Mouse (Mus musculus): ENCODE results near the gene Gm48552. TPM values are rescaled to one million over a fixed set of nuclear protein-coding genes. Genes with fewer than 3 reads are reported as not detected.
A peak's percentile ranks its signal among the peaks of the same experiment; 100 is the strongest.

Gene Gm48552
- polyA plus RNA-seq, 1 experiment from 2014 or later = 3.3 TPM

- Histone ChIP-seq H3K9me3 (no peaks in the 10 kb centered on the region), H3K27ac (no peak overlapping the region), H3K4me3 (no peak overlapping the region), H3K4me2 (no peak overlapping the region), H3K36me3 (replicated peaks) (no peaks in the 10 kb centered on the region), H3K27me3 (replicated peaks) (no peaks in the 10 kb centered on the region; the same call in 1 of the 2 replicates), H3K4me1 (peaks cover 39% of the 10 kb centered on the region), H3K9ac (no peak overlapping the region)
- WGBS = 87% methylated on average over 40 of the region's 40 CpGs
- no peak for ATAC-seq (replicated peaks)
These were observed 31.5 kb downstream of the Gm48552 start for GRCm38 (mm10) chr10:81420191-81420767.

GRCm38 (mm10) chr10:81421041-81421796 is 32.4 kb downstream of the Gm48552 start:
- no peak for ATAC-seq (replicated peaks)
- Histone ChIP-seq H3K27me3 (replicated peaks) (no peaks in the 10 kb centered on the region; the same call in none of the 2 replicates), H3K4me1 (peaks cover 48% of the 10 kb centered on the region), H3K4me2 (no peak overlapping the region), H3K4me3 (no peak overlapping the region), H3K36me3 (replicated peaks) (no peaks in the 10 kb centered on the region), H3K27ac (no peak overlapping the region), H3K9ac (no peak overlapping the region), H3K9me3 (no peaks in the 10 kb centered on the region)
- WGBS = 78% methylated on average over 4 of the region's 4 CpGs

GRCm38 (mm10) chr10:81421797-81422100 is 32.9 kb downstream of the Gm48552 start:
- Histone ChIP-seq H3K27me3 (replicated peaks) (no peaks in the 10 kb centered on the region; the same call in none of the 2 replicates), H3K4me1 (peaks cover 48% of the 10 kb centered on the region), H3K27ac (no peak overlapping the region), H3K9ac (no peak overlapping the region), H3K4me3 (no peak overlapping the region), H3K36me3 (replicated peaks) (no peaks in the 10 kb centered on the region), H3K4me2 (no peak overlapping the region), H3K9me3 (no peaks in the 10 kb centered on the region)
- WGBS = 81% methylated on average over 5 of the region's 5 CpGs
- no peak for ATAC-seq (replicated peaks)

- H3K27ac ChIP-seq = no peak overlapping the region
- no peaks in the 10 kb centered on the region for H3K36me3 ChIP-seq (replicated peaks)
- H3K4me2 ChIP-seq = no peak overlapping the region
- no peak for ATAC-seq (replicated peaks)
- peaks cover 48% of the 10 kb centered on the region for H3K4me1 ChIP-seq
- H3K9ac ChIP-seq = no peak overlapping the region
- no peak overlapping the region for H3K4me3 ChIP-seq
- 85% methylated on average over 6 of the region's 6 CpGs for WGBS
- no peaks in the 10 kb centered on the region for H3K9me3 ChIP-seq
- peaks cover under 1% of the 10 kb centered on the region for H3K27me3 ChIP-seq (replicated peaks)
These were observed 33.4 kb downstream of the Gm48552 start for GRCm38 (mm10) chr10:81422191-81422590.

GRCm38 (mm10) chr10:81422661-81423217 is 33.9 kb downstream of the Gm48552 start:
- Histone ChIP-seq H3K9ac (no peak overlapping the region), H3K27me3 (replicated peaks) (peaks cover 4% of the 10 kb centered on the region), H3K27ac (no peak overlapping the region), H3K4me2 (no peak overlapping the region), H3K4me1 (peaks cover 46% of the 10 kb centered on the region), H3K36me3 (replicated peaks) (no peaks in the 10 kb centered on the region), H3K4me3 (no peak overlapping the region), H3K9me3 (no peaks in the 10 kb centered on the region)
- 79% methylated on average over 3 of the region's 3 CpGs for WGBS
- ATAC-seq (replicated peaks) = no peak

GRCm38 (mm10) chr10:81423476-81424245 is 34.9 kb downstream of the Gm48552 start:
- H3K9ac ChIP-seq = no peak overlapping the region
- no peak overlapping the region for H3K27ac ChIP-seq
- H3K36me3 ChIP-seq (replicated peaks) = no peaks in the 10 kb centered on the region
- 76% methylated on average over 4 of the region's 4 CpGs for WGBS
- peaks cover 4% of the 10 kb centered on the region for H3K27me3 ChIP-seq (replicated peaks)
- no peak overlapping the region for H3K4me2 ChIP-seq
- no peak overlapping the region for H3K4me3 ChIP-seq
- ATAC-seq (replicated peaks) = no peak
- no peaks in the 10 kb centered on the region for H3K9me3 ChIP-seq
- H3K4me1 ChIP-seq = peaks cover 40% of the 10 kb centered on the region

GRCm38 (mm10) chr10:81424246-81425051 is 35.6 kb downstream of the Gm48552 start:
- Histone ChIP-seq H3K27me3 (replicated peaks) (peaks cover 4% of the 10 kb centered on the region), H3K9me3 (no peaks in the 10 kb centered on the region), H3K9ac (no peak overlapping the region), H3K4me1 (peaks cover 43% of the 10 kb centered on the region), H3K27ac (no peak overlapping the region), H3K4me3 (no peak overlapping the region), H3K36me3 (replicated peaks) (no peaks in the 10 kb centered on the region), H3K4me2 (no peak overlapping the region)
- 11% methylated on average over 25 of the region's 25 CpGs for WGBS
- ATAC-seq (replicated peaks) = no peak

GRCm38 (mm10) chr10:81425236-81425850 is 36.5 kb downstream of the Gm48552 start:
- WGBS = 35% methylated on average over 10 of the region's 10 CpGs
- H3K9ac ChIP-seq = no peak overlapping the region
- no peak overlapping the region for H3K27ac ChIP-seq
- no peak for ATAC-seq (replicated peaks)
- H3K4me3 ChIP-seq = no peak overlapping the region
- H3K27me3 ChIP-seq (replicated peaks) = peaks cover 4% of the 10 kb centered on the region
- H3K4me2 ChIP-seq = peak overlapping the region; percentile 61; the same call in 1 of the 2 replicates
- no peaks in the 10 kb centered on the region for H3K36me3 ChIP-seq (replicated peaks)
- no peaks in the 10 kb centered on the region for H3K9me3 ChIP-seq
- peaks cover 46% of the 10 kb centered on the region for H3K4me1 ChIP-seq

GRCm38 (mm10) chr10:81426081-81426671 is 37.4 kb downstream of the Gm48552 start:
- WGBS = under 1% methylated on average over 14 of the region's 33 CpGs
- Histone ChIP-seq H3K27ac (no peak overlapping the region), H3K36me3 (replicated peaks) (no peaks in the 10 kb centered on the region), H3K27me3 (replicated peaks) (peaks cover 4% of the 10 kb centered on the region), H3K9ac (peak overlapping the region; percentile 40), H3K4me3 (peak overlapping the region; percentile 30), H3K4me2 (peak overlapping the region; percentile 61), H3K9me3 (no peaks in the 10 kb centered on the region), H3K4me1 (peaks cover 49% of the 10 kb centered on the region)
- ATAC-seq (replicated peaks) = no peak

- Histone ChIP-seq H3K9me3 (no peaks in the 10 kb centered on the region), H3K4me2 (peak overlapping the region; percentile 61), H3K27ac (no peak overlapping the region), H3K4me3 (peak overlapping the region; percentile 30), H3K4me1 (peaks cover 56% of the 10 kb centered on the region), H3K9ac (peak overlapping the region; percentile 40), H3K36me3 (replicated peaks) (no peaks in the 10 kb centered on the region), H3K27me3 (replicated peaks) (peaks cover 4% of the 10 kb centered on the region)
- no peak for ATAC-seq (replicated peaks)
- 1% methylated on average over 36 of the region's 38 CpGs for WGBS
These were observed 38.1 kb downstream of the Gm48552 start for GRCm38 (mm10) chr10:81426897-81427296.

GRCm38 (mm10) chr10:81427327-81427726 is 38.5 kb downstream of the Gm48552 start:
- ATAC-seq (replicated peaks) = no peak
- Histone ChIP-seq H3K4me3 (peak overlapping the region; percentile 30), H3K27ac (no peak overlapping the region), H3K27me3 (replicated peaks) (peaks cover 4% of the 10 kb centered on the region), H3K4me1 (peaks cover 57% of the 10 kb centered on the region), H3K4me2 (peak overlapping the region; percentile 61), H3K9me3 (no peaks in the 10 kb centered on the region), H3K36me3 (replicated peaks) (no peaks in the 10 kb centered on the region), H3K9ac (peak overlapping the region; percentile 40; the same call in 1 of the 2 replicates)
- WGBS = 39% methylated on average over 3 of the region's 3 CpGs
